Mouse (Mus musculus) cortical plate, adult 2 months (tissue): ENCODE measurements around the gene Myrfl.

ENCODE experiments used
- CTCF ChIP-seq: fragments of 200-500 bp; IDR thresholded peaks from 2 replicates; pipeline ENCODE4 v1.5.1; 2011; ENCODE audit warnings: mild to moderate bottlenecking, control low read depth, low read length; ENCODE audit not compliant: insufficient read depth; ENCODE audit errors: extremely low read depth
- POLR2A ChIP-seq: fragments of 200-500 bp; IDR thresholded peaks from 2 replicates; pipeline ENCODE4 v1.6.1; 2011; ENCODE audit warnings: mild to moderate bottlenecking, low read length, control low read depth; ENCODE audit not compliant: insufficient read depth; ENCODE audit errors: extremely low read depth

GRCm38 (mm10) chr10:116815311-116816060 is 81.2 kb downstream of the Myrfl start:
- no peak for TF ChIP-seq CTCF
- TF ChIP-seq POLR2A: no peak
